Mouse (Mus musculus) heart, embryonic 12.5 days (tissue): ENCODE measurements around the gene Cnmd. TPM values are rescaled to one million over a fixed set of nuclear protein-coding genes. Genes with fewer than 3 reads are reported as not detected.

Source experiments
- ATAC-seq: fragments of 200-750 bp; cut with Nextera tagmentation; 2 replicates; pipeline ENCODE4 v1.8.0; 2017; ENCODE audit warnings: moderate TSS enrichment, moderate library complexity; ENCODE audit not compliant: insufficient number of reproducible peaks, low FRiP score
- H3K27ac ChIP-seq: fragments of 300-500 bp; sonication (generic); 2 replicates; pipeline ENCODE4 v1.5.1; 2016; ENCODE audit warnings: mild to moderate bottlenecking, moderate library complexity; ENCODE audit not compliant: poor library complexity, severe bottlenecking
- H3K27me3 ChIP-seq: fragments of 300-500 bp; sonication (generic); replicated peaks from 2 replicates; pipeline ENCODE4 v1.6.1; 2016; ENCODE audit warnings: mild to moderate bottlenecking, moderate library complexity
- H3K36me3 ChIP-seq: fragments of 300-500 bp; sonication (generic); 2 replicates; pipeline ENCODE4 v1.6.1; 2016; ENCODE audit warnings: mild to moderate bottlenecking, moderate library complexity
- H3K4me1 ChIP-seq: fragments of 300-500 bp; sonication (generic); replicated peaks from 2 replicates; pipeline ENCODE4 v1.6.1; 2016; ENCODE audit warnings: mild to moderate bottlenecking
- H3K4me2 ChIP-seq: fragments of 300-500 bp; sonication (generic); 2 replicates; pipeline ENCODE4 v1.6.1; 2016; ENCODE audit warnings: mild to moderate bottlenecking, moderate library complexity
- H3K4me3 ChIP-seq: fragments of 300-500 bp; sonication (generic); 2 replicates; pipeline ENCODE4 v1.5.1; 2016; ENCODE audit warnings: mild to moderate bottlenecking
- H3K9ac ChIP-seq: fragments of 300-500 bp; sonication (generic); 2 replicates; pipeline ENCODE4 v1.6.1; 2016; ENCODE audit warnings: mild to moderate bottlenecking, moderate library complexity
- H3K9me3 ChIP-seq: fragments of 300-500 bp; sonication (generic); replicated peaks from 2 replicates; pipeline ENCODE4 v1.6.1; 2016; ENCODE audit warnings: mild to moderate bottlenecking, moderate library complexity
- WGBS: fragments of 180-500 bp; shearing (Covaris S2); methylation state at CpG from one replicate; pipeline ENCODE4 v1.1.7; 2016; 5-methylcytosine and 5-hydroxymethylcytosine counted together
- polyA plus RNA-seq: library from polyadenylated mRNA; unstranded; fragments of >200 nt; fragmentation: Nextera tagmentation; extraction: Ambion mirVana; gene quantifications from 2 replicates; pipeline ENCODE4 v1.2.1, GENCODE M21; 2016

Cnmd gene
- polyA plus RNA-seq, 1 experiment from 2014 or later: 1.3 TPM

GRCm38 (mm10) chr14:79596602-79597001, 65.4 kb downstream of the Cnmd start:
- Histone ChIP-seq H3K9me3 (no peaks in the 10 kb centered on the region), H3K9ac (no peak overlapping the region), H3K36me3 (peaks cover 65% of the 10 kb centered on the region), H3K27me3 (no peaks in the 10 kb centered on the region), H3K27ac (no peak overlapping the region), H3K4me2 (no peak overlapping the region), H3K4me1 (0 out of 2 replicates have a peak, but pooled peaks cover 4% of the 10 kb centered on the region), H3K4me3 (no peak overlapping the region)
- 68% methylated on average over 4 of the region's 4 CpGs for WGBS
- ATAC-seq: 0 out of 2 replicates have a peak, but pooled peaks have one; percentile 15

GRCm38 (mm10) chr14:79594069-79594468, 67.9 kb downstream of the Cnmd start:
- no peak overlapping the region for H3K4me3 ChIP-seq
- 87% methylated on average over 5 of the region's 5 CpGs for WGBS
- H3K27me3 ChIP-seq: no peaks in the 10 kb centered on the region
- H3K4me2 ChIP-seq: no peak overlapping the region
- no peak overlapping the region for H3K27ac ChIP-seq
- H3K9me3 ChIP-seq: no peaks in the 10 kb centered on the region
- H3K9ac ChIP-seq: no peak overlapping the region
- H3K36me3 ChIP-seq: peaks cover 49% of the 10 kb centered on the region
- H3K4me1 ChIP-seq: peaks cover 11% of the 10 kb centered on the region
- ATAC-seq: no peak

- no peak overlapping the region for H3K9ac ChIP-seq
- H3K4me1 ChIP-seq: peaks cover 20% of the 10 kb centered on the region
- peaks cover 33% of the 10 kb centered on the region for H3K36me3 ChIP-seq
- ATAC-seq: no peak
- H3K4me2 ChIP-seq: no peak overlapping the region
- H3K27ac ChIP-seq: no peak overlapping the region
- H3K27me3 ChIP-seq: no peaks in the 10 kb centered on the region
- H3K9me3 ChIP-seq: no peaks in the 10 kb centered on the region
- H3K4me3 ChIP-seq: no peak overlapping the region
- WGBS: 91% methylated on average over 2 of the region's 2 CpGs
Observed at GRCm38 (mm10) chr14:79591611-79592010, 70.4 kb downstream of the Cnmd start.

DNA sequence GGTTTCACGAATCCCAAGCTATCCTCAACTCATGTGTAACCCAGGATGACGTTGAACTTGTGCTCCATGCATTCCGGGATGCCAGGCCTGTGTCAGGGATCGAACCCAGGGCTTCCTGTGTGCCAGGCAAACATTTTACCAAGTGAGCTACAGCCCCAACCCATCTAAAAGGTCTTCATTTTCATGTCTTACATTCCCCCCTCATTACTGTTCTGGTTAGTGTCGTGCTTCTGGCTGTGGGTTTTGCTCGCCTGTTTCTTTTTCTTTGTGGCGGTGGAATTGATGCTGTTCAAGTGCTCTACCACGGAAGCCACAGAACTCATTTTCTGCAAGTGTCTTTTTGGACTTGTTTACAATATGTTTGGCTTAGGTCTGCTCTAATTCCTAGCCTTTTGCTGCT, 71.1 kb downstream of the Cnmd start:
- Histone ChIP-seq H3K4me2 (no peak overlapping the region), H3K36me3 (peaks cover 27% of the 10 kb centered on the region), H3K27me3 (no peaks in the 10 kb centered on the region), H3K9ac (no peak overlapping the region), H3K27ac (no peak overlapping the region), H3K4me1 (peaks cover 23% of the 10 kb centered on the region), H3K4me3 (no peak overlapping the region), H3K9me3 (no peaks in the 10 kb centered on the region)
- no peak for ATAC-seq
- 95% methylated on average over 8 of the region's 8 CpGs for WGBS

DNA sequence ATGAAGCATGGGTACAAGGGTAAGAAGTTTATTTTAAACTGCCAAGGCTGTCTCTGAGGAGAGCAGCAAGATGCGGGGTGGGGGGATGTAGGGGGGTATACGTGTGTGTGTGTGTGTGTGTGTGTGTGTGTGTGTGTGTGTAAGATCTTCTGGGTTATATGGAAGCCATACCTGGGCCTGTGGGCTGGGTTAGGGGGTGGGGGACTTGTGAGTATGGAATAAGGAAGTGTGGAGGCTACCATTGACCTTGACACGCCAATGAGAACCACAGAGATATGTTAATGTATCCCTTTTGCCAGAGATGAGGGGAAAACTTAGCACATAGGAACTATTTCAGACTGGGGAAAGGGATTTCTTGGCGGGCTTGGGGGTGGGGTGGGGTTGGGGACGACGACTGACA, 72.6 kb downstream of the Cnmd start:
- no peak overlapping the region for H3K9ac ChIP-seq
- H3K36me3 ChIP-seq: peaks cover 20% of the 10 kb centered on the region; the same call in 1 of the 2 replicates
- WGBS: 83% methylated on average over 6 of the region's 6 CpGs
- H3K4me1 ChIP-seq: peaks cover 23% of the 10 kb centered on the region
- H3K4me2 ChIP-seq: no peak overlapping the region; the same call in 1 of the 2 replicates
- no peak overlapping the region for H3K4me3 ChIP-seq
- H3K9me3 ChIP-seq: no peaks in the 10 kb centered on the region
- no peak for ATAC-seq
- H3K27me3 ChIP-seq: no peaks in the 10 kb centered on the region
- H3K27ac ChIP-seq: no peak overlapping the region

GRCm38 (mm10) chr14:79588534-79588951, 73.4 kb downstream of the Cnmd start:
- no peak for ATAC-seq
- Histone ChIP-seq H3K9me3 (no peaks in the 10 kb centered on the region), H3K4me3 (peak overlapping the region; percentile 62), H3K4me2 (peak overlapping the region; percentile 81), H3K36me3 (peaks cover 15% of the 10 kb centered on the region; the same call in 1 of the 2 replicates), H3K9ac (peak overlapping the region; percentile 81; the same call in 1 of the 2 replicates), H3K27me3 (no peaks in the 10 kb centered on the region), H3K4me1 (peaks cover 19% of the 10 kb centered on the region), H3K27ac (no peak overlapping the region)
- 75% methylated on average over 9 of the region's 9 CpGs for WGBS

DNA sequence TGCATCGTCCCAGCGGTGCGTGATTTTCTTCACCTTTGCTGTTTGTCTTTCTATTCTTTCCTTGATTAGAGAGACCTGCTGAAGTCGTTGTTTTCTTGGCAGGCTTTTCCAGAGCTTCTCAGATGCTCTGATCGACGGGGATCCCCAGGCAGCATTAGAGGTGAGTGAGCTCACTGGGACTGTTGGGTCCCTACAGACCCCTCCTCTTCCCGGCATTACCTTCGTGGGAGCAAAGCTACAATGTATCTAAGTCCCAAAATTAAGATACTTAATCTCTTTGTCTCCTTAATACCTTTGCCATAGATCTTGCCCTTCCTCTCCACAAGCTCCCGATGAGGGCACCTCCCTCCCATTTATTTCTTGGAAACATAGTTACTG, 74.1 kb downstream of the Cnmd start:
- H3K4me3 ChIP-seq: peak overlapping the region; percentile 62
- peak overlapping the region; percentile 81 for H3K4me2 ChIP-seq
- H3K9ac ChIP-seq: peak overlapping the region; percentile 81
- peaks cover 15% of the 10 kb centered on the region; the same call in 1 of the 2 replicates for H3K36me3 ChIP-seq
- H3K4me1 ChIP-seq: peaks cover 19% of the 10 kb centered on the region
- 1% methylated on average over 9 of the region's 9 CpGs for WGBS
- no peaks in the 10 kb centered on the region for H3K27me3 ChIP-seq
- peak overlapping the region; percentile 93 for H3K27ac ChIP-seq
- no peaks in the 10 kb centered on the region for H3K9me3 ChIP-seq
- no peak for ATAC-seq

Other genes starting within 250 kb of the Cnmd start
- 9.7 and 11.9 TPM in 2 replicates for gene Kbtbd7, start 235.7 kb downstream of the Cnmd start, polyA plus RNA-seq
- gene Kbtbd6, start 210.3 kb downstream of the Cnmd start, polyA plus RNA-seq: 2.0 and 2.9 TPM in 2 replicates
- 10.5 and 11.0 TPM in 2 replicates for gene Elf1, start 181.0 kb downstream of the Cnmd start, polyA plus RNA-seq
- gene Wbp4, start 180.7 kb downstream of the Cnmd start, polyA plus RNA-seq: 29.5 and 30.6 TPM in 2 replicates
- 98.9 and 99.1 TPM in 2 replicates for gene Sugt1, start 74.5 kb downstream of the Cnmd start, polyA plus RNA-seq
- 0.21 and 0.42 TPM in 2 replicates for gene Pcdh8, start 109.1 kb upstream of the Cnmd start, polyA plus RNA-seq